ENCODE assay signal across 9 mouse cellular contexts in the genomic region with DNA sequence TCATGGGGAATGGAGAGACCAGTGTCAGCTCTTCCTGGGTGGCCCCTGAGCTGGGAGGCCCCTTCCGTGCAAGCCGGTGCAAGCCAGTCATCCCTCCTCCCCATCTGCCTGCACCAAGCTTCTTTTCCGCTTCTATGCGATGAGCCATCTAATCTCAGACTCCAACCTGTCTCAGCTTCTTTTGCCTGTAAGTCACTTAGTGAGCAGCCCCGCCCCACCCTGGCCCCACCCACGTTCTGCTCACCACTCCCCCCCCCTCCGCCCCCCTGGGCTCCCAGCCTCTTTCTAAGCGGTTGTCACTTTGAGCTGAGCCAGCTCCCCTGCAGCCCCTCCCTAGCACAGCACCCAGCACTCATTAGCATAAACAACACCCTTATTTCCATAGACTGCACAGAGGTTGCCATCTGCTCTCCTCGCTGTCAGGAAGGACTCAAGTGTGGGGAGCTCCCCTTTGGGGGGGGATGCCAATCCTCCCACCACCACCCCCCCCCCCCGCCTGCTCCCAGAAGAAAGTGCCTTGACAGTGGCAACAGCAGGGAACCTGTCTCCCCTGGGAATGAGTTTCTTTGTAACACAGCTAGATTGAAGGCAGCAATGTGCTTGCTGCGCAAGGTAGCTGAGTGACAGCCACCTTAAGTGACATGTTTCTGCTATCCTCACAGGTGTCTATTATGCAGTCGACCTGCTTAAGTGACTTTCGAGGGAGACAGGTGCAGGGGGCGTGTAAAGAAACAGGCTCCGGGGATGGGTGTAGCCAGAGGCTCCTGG.
A peak's percentile ranks its signal among the peaks of the same experiment; 100 is the strongest.
DNase-seq lines count a peak whose midpoint lies in the region; ATAC-seq and TF ChIP-seq lines count a peak whose summit lies in the region.
"Had no signal": no experiment of that assay in that cellular context is flagged by ENCODE, and none has a peak within 500 bp of the region (broad histone marks: within the 10 kb centered on the region; RNA-seq: fewer than 3 reads in every experiment).

No protein-coding gene starts in this region.

- peaks cover 4% of the 10 kb centered on the region; the same call in 1 of the 2 replicates for H3K9me3 ChIP-seq in hindbrain, embryonic 11.5 days (ENCODE audit: control insufficient read depth, low read length)
- no peaks in the 10 kb centered on the region for H3K9me3 ChIP-seq in midbrain, postnatal 0 days (ENCODE audit: low read length)

- H3K4me1 ChIP-seq in hindbrain, embryonic 11.5 days (replicated peaks; ENCODE audit: control insufficient read depth, insufficient read depth, low read length): 0 out of 2 replicates have a peak, but pooled peaks cover 6% of the 10 kb centered on the region
- 0 out of 2 replicates have a peak, but pooled peaks cover 5% of the 10 kb centered on the region for H3K4me1 ChIP-seq in midbrain, postnatal 0 days (ENCODE audit: insufficient read depth, low read length)

- peak; percentile 83 for ATAC-seq in hindbrain, embryonic 11.5 days (ENCODE audit: low FRiP score)
- peak; percentile 76 for ATAC-seq in midbrain, postnatal 0 days (ENCODE audit: low FRiP score)
- no peak for ATAC-seq in monocyte, adult 5-6 weeks (replicated peaks; ENCODE audit: insufficient number of reproducible peaks, low FRiP score, low TSS enrichment, poor library complexity, severe bottlenecking)
- ATAC-seq: activated CD4-positive, CD25-positive, alpha-beta regulatory T cell, adult 4 months had no signal

- H3K9ac ChIP-seq in hindbrain, embryonic 11.5 days (ENCODE audit: low read depth, low read length): no peak overlapping the region
- no peak overlapping the region for H3K9ac ChIP-seq in midbrain, postnatal 0 days (replicated peaks; ENCODE audit: low read length, poor library complexity, severe bottlenecking)
- H3K9ac ChIP-seq: liver, embryonic 14.5 days had no signal

- 10% methylated on average over 15 of the region's 15 CpGs for WGBS in hindbrain, embryonic 11.5 days
- WGBS in midbrain, postnatal 0 days: 10% methylated on average over 14 of the region's 15 CpGs

- no peak overlapping the region for H3K4me3 ChIP-seq in hindbrain, embryonic 11.5 days (ENCODE audit: low read depth, low read length)
- H3K4me3 ChIP-seq in midbrain, postnatal 0 days (ENCODE audit: low read depth, low read length): no peak overlapping the region

- no peak overlapping the region for H3K27ac ChIP-seq in hindbrain, embryonic 11.5 days (ENCODE audit: low read depth, low read length)
- H3K27ac ChIP-seq in midbrain, postnatal 0 days (ENCODE audit: low read depth, low read length): peak overlapping the region; percentile 43
- H3K27ac ChIP-seq: liver, embryonic 14.5 days had no signal

- no peak overlapping the region for H3K4me2 ChIP-seq in hindbrain, embryonic 11.5 days (replicated peaks; ENCODE audit: low read depth, low read length)
- no peak overlapping the region for H3K4me2 ChIP-seq in midbrain, postnatal 0 days (ENCODE audit: low read depth, low read length, poor library complexity, severe bottlenecking)

- H3K36me3 ChIP-seq in hindbrain, embryonic 11.5 days (ENCODE audit: control insufficient read depth, insufficient read depth, low read length): no peaks in the 10 kb centered on the region
- no peaks in the 10 kb centered on the region; the same call in 1 of the 2 replicates for H3K36me3 ChIP-seq in midbrain, postnatal 0 days (ENCODE audit: insufficient read depth, low read length)

- no peak for TF ChIP-seq CTCF in midbrain, postnatal 0 days (IDR thresholded peaks at IDR 0.05)

- H3K27me3 ChIP-seq in hindbrain, embryonic 11.5 days (ENCODE audit: control insufficient read depth, insufficient read depth, low read length): peaks cover 7% of the 10 kb centered on the region
- no peaks in the 10 kb centered on the region for H3K27me3 ChIP-seq in midbrain, postnatal 0 days (ENCODE audit: insufficient read depth, low read length)

- peak; percentile 61 for DNase-seq in R1 (ENCODE audit: low read depth, low spot score)
- DNase-seq in brain, adult 2 months (ENCODE audit: low read depth, low spot score): peak; percentile 92
- peak; percentile 46 for DNase-seq in hindbrain, embryonic 11.5 days (ENCODE audit: low spot score)
- DNase-seq in midbrain, postnatal 0 days (ENCODE audit: low spot score): peak; percentile 46
- DNase-seq in gastrocnemius, postnatal 4 days (ENCODE audit: low spot score in 2 of 2): no peak
- DNase-seq in kidney, adult 18-20 months: no peak

Comparison
In these comparisons a context has a peak if more than half of its experiments do, and no peak if none do; other contexts are left out.
1. DNase-seq: peak in R1 (single experiment), brain, adult 2 months (single experiment), hindbrain, embryonic 11.5 days (single experiment) and midbrain, postnatal 0 days (single experiment); none in gastrocnemius, postnatal 4 days (0 of 2) and kidney, adult 18-20 months (single experiment).